Mouse (Mus musculus): ENCODE results near the gene Mia.

Mia gene

DNA sequence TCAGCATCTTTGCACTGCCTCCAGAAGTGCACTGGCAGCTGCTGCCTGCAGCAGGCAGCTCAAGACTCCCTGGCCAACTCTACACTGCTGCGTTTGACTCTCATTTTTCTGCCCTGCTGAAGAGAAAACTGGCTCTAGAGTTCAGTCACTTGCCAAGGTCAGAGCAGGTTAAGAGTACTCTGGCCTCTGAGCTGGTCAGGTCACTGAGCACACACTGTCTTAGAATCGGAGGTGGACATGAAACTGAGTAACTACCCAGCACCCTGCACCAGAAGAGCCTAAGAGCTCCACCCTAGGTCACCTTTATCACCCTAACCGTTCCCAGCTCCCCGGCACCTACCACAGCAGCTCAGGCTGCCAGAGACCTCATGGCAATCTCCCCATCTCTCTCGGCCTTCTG, 5.0 kb upstream of the Mia start:
- DNase-seq (ENCODE audit: low read depth, low spot score): no peak

DNA sequence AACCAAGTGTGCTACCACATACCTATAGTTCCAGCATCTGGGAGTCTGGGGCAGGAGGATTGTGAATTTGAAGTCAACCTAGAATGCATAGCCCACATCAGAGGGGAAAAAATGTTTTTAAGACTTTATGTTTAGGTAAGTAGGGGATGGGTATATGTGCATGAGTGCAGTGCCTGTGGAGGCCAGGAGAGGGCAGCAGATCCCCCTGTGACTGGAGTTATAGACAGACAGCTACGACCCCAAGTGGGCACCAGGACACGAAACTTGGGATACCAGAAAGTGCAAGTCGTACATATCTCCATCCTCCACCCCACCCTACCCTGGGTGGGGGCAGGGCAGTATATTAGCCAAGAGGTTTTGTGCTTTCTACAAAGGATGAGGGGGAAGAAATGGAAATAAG, 4.0 kb upstream of the Mia start:
- DNase-seq (ENCODE audit: low read depth, low spot score): peak; percentile 90

DNA sequence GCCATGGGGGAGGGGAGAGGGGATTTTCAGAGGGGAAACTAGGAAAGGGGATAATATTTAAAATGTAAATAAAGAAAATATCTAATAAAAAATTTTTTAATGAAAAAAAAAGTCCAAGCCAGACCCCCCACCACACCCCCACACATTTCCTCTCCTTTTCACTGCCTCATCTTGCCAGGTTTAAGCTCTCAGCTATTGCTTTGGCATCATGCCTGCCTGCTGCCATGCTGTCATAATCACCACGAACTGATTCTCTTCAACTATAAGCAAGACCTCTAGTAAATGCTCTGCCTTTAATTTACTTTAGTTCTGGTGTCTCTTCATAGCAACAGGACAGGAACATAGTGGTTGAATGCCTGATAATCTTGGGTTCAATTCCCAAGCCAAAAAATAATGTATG, 1.5 kb upstream of the Mia start:
- no peak for DNase-seq (ENCODE audit: low read depth, low spot score)

- no peak for DNase-seq (ENCODE audit: low read depth, low spot score)
Measured at GRCm38 (mm10) chr7:27180036-27180435, 921 bp downstream of the Mia start.

DNA sequence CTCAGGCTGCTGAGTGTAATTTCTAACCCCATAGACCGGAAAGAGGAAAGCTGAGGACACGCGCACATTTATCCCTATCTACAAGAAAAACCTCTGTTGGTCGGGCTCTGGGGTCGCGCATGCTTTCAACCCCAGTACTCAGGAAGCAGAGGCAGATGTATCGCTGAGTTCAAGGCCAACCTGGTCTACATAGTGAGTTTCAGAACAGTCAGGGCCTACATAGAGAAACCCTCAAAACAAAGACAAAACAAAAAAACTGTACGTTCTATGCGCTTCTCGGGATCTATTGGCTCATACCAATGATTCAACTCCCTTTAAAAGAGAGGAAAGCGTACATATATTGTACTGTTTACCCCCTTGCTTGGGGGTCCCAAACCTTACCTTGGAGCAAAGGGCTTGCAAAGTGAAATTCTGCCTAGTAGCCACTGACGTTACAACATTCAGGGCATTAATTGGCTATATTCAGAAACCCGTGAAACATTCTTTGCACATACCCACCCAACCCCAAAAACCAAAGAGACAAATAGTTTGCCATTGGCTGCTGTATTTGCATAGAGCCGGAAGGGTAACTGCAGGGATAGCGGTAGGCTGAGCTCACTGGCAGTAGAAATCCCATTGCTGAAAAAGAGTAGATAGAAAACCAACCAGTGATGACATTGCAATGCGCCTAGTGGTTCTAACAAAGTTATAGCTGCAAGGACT, 1.6 kb downstream of the Mia start:
- DNase-seq (ENCODE audit: low read depth, low spot score): no peak

- DNase-seq (ENCODE audit: low read depth, low spot score): peak; percentile 100
Measured at GRCm38 (mm10) chr7:27178324-27179216, 2.4 kb downstream of the Mia start, which contains the start of gene Rab4b. Gene Rab4b, minus strand, starts transcription at chr7:27178896.

- DNase-seq (ENCODE audit: low read depth, low spot score): no peak
Measured at GRCm38 (mm10) chr7:27177942-27178323, 3.0 kb downstream of the Mia start.

DNA sequence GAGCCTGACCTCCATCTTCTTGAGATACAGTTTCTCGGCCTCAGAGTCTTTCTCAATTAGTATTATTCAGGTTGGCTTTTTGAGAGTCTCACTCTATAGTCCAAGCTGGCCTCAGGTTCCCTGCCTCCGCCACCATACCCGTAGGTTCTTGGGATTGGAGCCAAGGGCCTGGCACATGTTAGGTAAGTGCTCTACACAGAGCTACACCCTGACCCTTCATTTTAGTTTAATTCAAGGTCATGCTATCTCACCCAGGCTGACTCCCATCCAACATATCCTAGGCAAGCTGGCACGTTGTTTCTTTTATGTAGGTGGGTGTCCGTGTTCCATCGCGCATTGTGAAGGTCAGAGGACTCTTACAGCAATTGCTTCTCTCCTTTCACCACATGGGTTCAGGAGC, 6.1 kb downstream of the Mia start:
- no peak for DNase-seq (ENCODE audit: low read depth, low spot score)

DNA sequence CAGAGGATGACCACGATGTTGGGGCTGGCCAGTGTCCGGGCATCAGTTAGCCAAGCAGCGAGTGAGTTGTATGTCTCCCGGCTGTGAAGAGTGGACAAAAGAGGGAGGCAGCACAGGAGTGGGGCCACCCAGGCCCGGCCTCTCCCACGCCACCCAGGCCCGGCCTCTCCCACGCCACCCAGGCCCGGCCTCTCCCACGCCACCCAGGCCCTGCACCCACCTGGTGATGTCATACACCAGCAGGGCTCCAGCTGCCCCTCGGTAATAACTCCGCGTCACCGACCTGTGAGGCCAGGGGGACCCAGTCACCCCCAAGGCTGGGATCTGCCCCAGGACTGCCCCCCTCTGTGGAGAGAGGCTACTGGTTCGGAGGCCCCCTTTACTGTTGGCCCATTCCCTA, 6.5 kb downstream of the Mia start:
- no peak for DNase-seq (ENCODE audit: low read depth, low spot score)

- DNase-seq (ENCODE audit: low read depth, low spot score): no peak
Measured at GRCm38 (mm10) chr7:27170981-27171380, 10.0 kb downstream of the Mia start.

DNA sequence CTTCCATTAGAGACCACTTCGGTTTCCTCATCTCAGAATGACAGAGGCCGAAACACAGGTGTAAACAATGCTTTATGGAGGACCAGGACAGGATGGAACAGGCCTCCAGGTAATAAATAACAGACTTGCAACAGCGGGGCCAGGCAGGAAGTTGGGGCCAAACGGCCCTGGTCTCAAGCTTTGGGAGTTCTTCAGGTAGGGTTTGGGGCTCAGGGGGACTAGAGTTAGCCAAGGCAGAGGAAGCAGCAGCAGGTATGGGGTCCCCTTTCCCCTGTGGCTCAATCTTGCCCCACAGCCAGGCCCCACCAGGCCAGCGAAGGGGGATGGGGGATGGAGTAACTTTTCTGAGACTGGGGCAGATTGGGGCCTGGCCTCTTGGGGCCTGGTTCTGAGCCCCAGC, 12.6 kb downstream of the Mia start:
- no peak for DNase-seq (ENCODE audit: low read depth, low spot score)

DNA sequence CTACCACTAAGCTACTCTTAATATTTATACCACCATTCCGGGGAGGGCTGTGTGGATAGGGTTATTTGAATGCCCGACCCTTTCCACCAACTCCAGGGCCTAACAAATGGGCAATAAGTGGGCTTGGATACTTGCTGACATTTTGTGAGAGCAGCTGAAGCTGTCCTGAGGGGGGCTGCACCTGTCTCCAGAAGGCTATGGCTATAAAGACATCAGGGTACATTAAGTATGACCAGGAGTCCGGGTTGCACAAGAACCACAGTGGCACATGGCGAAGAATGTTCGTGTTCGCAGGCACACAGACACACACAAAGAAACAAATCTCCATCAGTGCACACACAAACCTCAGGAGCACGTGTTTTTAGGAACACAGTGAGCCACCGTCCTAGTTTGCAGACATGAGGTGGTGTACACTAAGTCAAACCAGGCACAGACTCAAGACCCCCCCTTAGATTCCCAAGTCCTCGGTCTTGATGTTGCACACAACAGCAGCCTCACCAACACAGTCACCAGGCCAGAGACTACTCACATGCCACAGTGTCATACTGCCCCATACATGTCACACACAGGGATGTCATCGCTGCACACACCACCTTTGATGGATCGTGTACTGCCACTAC, 13.4 kb downstream of the Mia start:
- no peak for DNase-seq (ENCODE audit: low read depth, low spot score)

DNA sequence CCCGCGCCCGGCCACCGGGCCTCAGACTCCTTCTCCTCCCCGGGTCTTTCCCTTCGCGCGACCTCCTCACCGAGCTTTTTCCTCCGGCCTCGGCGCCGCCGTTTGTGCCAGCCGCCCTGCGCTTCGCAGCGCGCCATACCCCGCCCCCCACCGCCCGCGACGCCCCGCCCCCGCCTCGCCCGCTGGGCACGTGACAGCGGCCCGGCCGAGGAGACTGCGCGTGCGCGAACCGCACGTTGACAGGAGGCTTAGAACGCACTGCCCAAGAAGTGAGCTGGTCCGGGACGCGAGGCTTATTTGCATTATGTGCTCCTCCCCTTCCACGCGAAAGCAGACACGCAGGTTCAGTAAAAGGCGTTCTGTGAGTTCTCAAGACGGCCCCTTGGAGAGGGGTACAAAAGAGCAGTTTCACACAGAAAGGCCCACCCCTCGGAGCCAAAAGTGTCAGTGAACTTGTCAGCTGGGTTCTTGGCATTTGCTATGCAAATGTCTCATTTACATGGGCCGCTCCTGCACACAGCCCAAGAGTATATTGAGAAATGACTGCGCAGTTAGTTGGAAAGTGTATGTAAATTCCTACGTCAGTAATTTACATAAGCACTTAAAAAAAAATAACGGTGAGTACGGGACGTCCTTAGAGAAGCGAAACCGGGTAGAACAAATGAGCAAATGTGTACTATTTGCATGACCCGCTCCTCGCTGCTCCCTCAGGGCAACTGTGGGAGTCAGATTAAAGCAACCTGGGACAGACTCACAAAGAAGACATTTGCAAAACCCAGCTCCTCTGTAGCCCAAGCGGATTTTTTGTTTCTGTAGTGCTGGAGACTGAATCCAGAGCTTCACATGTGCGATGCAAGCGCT, 14.1 kb downstream of the Mia start, which contains the start of gene Egln2:
Gene Egln2, minus strand, starts transcription at position 189 of the 861 bp plus-strand sequence.
- DNase-seq (ENCODE audit: low read depth, low spot score): peak; percentile 95

- DNase-seq (ENCODE audit: low read depth, low spot score): peak; percentile 80
Measured at GRCm38 (mm10) chr7:27166229-27166613, 14.7 kb downstream of the Mia start.

GRCm38 (mm10) chr7:27165696-27166095, 15.3 kb downstream of the Mia start:
- DNase-seq (ENCODE audit: low read depth, low spot score): no peak

GRCm38 (mm10) chr7:27165007-27165655, 15.8 kb downstream of the Mia start:
- DNase-seq (ENCODE audit: low read depth, low spot score): no peak

GRCm38 (mm10) chr7:27164112-27164947, 16.6 kb downstream of the Mia start:
- peak; percentile 63 for DNase-seq (ENCODE audit: low read depth, low spot score)

DNA sequence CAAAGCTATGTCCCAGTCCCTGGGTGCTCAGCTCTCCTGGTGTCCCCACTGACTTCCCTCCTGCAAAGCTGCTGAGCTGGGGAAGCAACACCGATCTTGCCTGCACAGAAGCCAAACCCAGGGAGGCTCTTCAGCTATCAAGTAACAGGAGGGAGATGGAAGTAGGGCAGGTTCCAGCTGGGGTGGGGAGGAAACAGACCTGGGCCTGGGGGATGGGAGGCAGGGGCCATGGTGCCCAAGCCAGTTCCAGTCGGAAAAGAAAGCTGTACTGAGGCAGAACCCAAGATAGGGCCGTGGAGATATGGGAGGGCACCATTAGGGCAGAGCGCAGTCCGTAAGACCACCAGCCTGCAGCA, 17.5 kb downstream of the Mia start:
- no peak for DNase-seq (ENCODE audit: low read depth, low spot score)

- no peak for DNase-seq (ENCODE audit: low read depth, low spot score)
Measured at GRCm38 (mm10) chr7:27162780-27163449, 18.0 kb downstream of the Mia start.

DNA sequence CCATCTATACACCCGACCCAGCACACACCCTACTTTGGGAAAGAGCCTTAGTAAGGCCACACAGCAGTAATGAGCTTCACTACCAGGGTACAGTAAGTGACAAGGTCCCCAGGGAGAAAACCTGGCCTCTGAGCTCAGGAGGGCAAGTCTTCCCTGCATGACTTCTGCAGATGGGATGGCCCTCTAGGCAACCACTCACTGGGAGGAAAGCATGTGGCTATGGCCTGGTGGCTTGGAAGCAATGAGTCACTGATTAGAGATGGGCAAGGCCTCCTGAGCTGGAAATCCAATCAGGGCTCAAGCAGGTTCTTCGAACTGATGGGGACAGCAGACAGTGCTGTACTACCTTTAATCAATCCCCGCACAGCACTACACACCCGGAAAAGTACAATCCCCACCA, 19.2 kb downstream of the Mia start:
- no peak for DNase-seq (ENCODE audit: low read depth, low spot score)
